Mouse (Mus musculus) intestine, embryonic 14.5 days (tissue): ENCODE measurements around the gene Scrg1. TPM values are rescaled to one million over a fixed set of nuclear protein-coding genes. Genes with fewer than 3 reads are reported as not detected.

Experiments used
- ATAC-seq: fragments of 200-750 bp; cut with Nextera tagmentation; replicated peaks from 2 replicates; pipeline ENCODE4 v1.8.0; 2017; ENCODE audit warnings: low read depth, moderate number of reproducible peaks, moderate TSS enrichment, moderate library complexity; ENCODE audit not compliant: low FRiP score, low TSS enrichment
- DNase-seq: peaks from one replicate; pipeline ENCODE4 v3.0.0-alpha.2; 2018; ENCODE audit warnings: low spot score
- H3K27ac ChIP-seq: fragments of 300-500 bp; sonication (generic); 2 replicates; pipeline ENCODE4 v1.5.1; 2014; ENCODE audit warnings: low read depth, mild to moderate bottlenecking, control low read depth
- H3K27me3 ChIP-seq: fragments of 300-500 bp; sonication (generic); replicated peaks from 2 replicates; pipeline ENCODE4 v1.6.1; 2014; ENCODE audit warnings: low read length, control low read depth; ENCODE audit not compliant: control insufficient read depth, insufficient read depth
- H3K36me3 ChIP-seq: fragments of 300-500 bp; sonication (generic); 2 replicates; pipeline ENCODE4 v1.6.1; 2014; ENCODE audit warnings: low read length, control low read depth; ENCODE audit not compliant: control insufficient read depth, insufficient read depth
- H3K4me1 ChIP-seq: fragments of 300-500 bp; sonication (generic); replicated peaks from 2 replicates; pipeline ENCODE4 v1.6.1; 2014; ENCODE audit warnings: low read length, control low read depth, mixed read lengths; ENCODE audit not compliant: control insufficient read depth, insufficient read depth
- H3K4me2 ChIP-seq: fragments of 300-500 bp; sonication (generic); 2 replicates; pipeline ENCODE4 v1.6.1; 2014; ENCODE audit warnings: low read length
- H3K4me3 ChIP-seq: fragments of 300-500 bp; sonication (generic); 2 replicates; pipeline ENCODE4 v1.5.1; 2014; ENCODE audit warnings: low read depth, low read length, control low read depth, mixed read lengths
- H3K9ac ChIP-seq: fragments of 300-500 bp; sonication (generic); 2 replicates; pipeline ENCODE4 v1.6.1; 2014; ENCODE audit warnings: mild to moderate bottlenecking, low read length
- H3K9me3 ChIP-seq: fragments of 300-500 bp; sonication (generic); 2 replicates; pipeline ENCODE4 v1.6.1; 2016; ENCODE audit warnings: low read length, control low read depth; ENCODE audit not compliant: control insufficient read depth
- WGBS: fragments of 180-500 bp; shearing (Covaris S2); extraction: QIAGEN DNeasy Blood & Tissue Kit; methylation state at CpG from one replicate; pipeline ENCODE4 v1.1.7; 2014; 5-methylcytosine and 5-hydroxymethylcytosine counted together
- polyA plus RNA-seq: library from polyadenylated mRNA; unstranded; fragments of >200 nt; fragmentation: Nextera tagmentation; extraction: Ambion mirVana; gene quantifications from 2 replicates; pipeline ENCODE4 v1.2.1, GENCODE M21; 2014

Scrg1 gene
- polyA plus RNA-seq, 1 experiment from 2014 or later, result 0.54 TPM

- Histone ChIP-seq H3K9ac (no peak overlapping the region), H3K4me2 (no peak overlapping the region), H3K4me3 (no peak overlapping the region), H3K36me3 (no peaks in the 10 kb centered on the region), H3K27me3 (no peaks in the 10 kb centered on the region), H3K9me3 (no peaks in the 10 kb centered on the region), H3K4me1 (no peaks in the 10 kb centered on the region), H3K27ac (no peak overlapping the region)
- DNase-seq (no peak), ATAC-seq (no peak)
- WGBS, result 71% methylated on average over 1 of the region's 1 CpGs
Measured at GRCm38 (mm10) chr8:57462839-57463238, 7.1 kb downstream of the Scrg1 start.

DNA sequence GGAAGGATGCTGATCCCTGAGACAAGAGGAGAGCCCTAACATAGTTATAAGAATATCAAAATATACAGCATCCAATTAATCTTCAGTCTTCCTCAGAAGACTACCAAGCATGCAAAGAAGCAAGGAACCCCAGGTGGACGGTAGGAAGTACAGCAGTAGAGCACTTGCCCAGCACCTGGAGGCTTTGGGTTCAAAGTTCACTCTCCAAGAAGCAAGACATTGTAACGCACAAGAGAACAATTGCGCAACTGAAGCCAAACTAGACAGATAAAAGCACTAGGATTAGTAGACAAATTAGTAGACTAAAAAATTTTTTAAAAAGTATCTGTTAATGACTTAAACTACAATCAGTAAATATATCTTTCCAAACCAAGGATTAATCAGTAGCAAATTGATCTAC, 8.0 kb downstream of the Scrg1 start:
- Histone ChIP-seq H3K9ac (no peak overlapping the region), H3K36me3 (no peaks in the 10 kb centered on the region), H3K4me1 (0 out of 2 replicates have a peak, but pooled peaks cover 3% of the 10 kb centered on the region), H3K9me3 (no peaks in the 10 kb centered on the region), H3K27ac (no peak overlapping the region), H3K4me3 (no peak overlapping the region), H3K4me2 (no peak overlapping the region), H3K27me3 (no peaks in the 10 kb centered on the region)
- ATAC-seq (no peak), DNase-seq (no peak)
- 85% methylated on average over 3 of the region's 3 CpGs for WGBS

GRCm38 (mm10) chr8:57468624-57469023, 12.9 kb downstream of the Scrg1 start:
- Histone ChIP-seq H3K27ac (no peak overlapping the region), H3K4me2 (no peak overlapping the region), H3K9me3 (no peaks in the 10 kb centered on the region), H3K4me3 (no peak overlapping the region), H3K4me1 (0 out of 2 replicates have a peak, but pooled peaks cover 4% of the 10 kb centered on the region), H3K27me3 (no peaks in the 10 kb centered on the region), H3K36me3 (no peaks in the 10 kb centered on the region), H3K9ac (no peak overlapping the region)
- DNase-seq (no peak), ATAC-seq (no peak)
- 40% methylated on average over 5 of the region's 5 CpGs for whole genome bisulfite sequencing

GRCm38 (mm10) chr8:57470863-57471262, 15.1 kb downstream of the Scrg1 start:
- Histone ChIP-seq H3K36me3 (no peaks in the 10 kb centered on the region), H3K4me3 (no peak overlapping the region), H3K9ac (no peak overlapping the region), H3K4me1 (0 out of 2 replicates have a peak, but pooled peaks cover 4% of the 10 kb centered on the region), H3K9me3 (no peaks in the 10 kb centered on the region), H3K4me2 (no peak overlapping the region), H3K27ac (no peak overlapping the region), H3K27me3 (no peaks in the 10 kb centered on the region)
- no peak for ATAC-seq
- WGBS, result 93% methylated on average over 5 of the region's 5 CpGs
- no peak for DNase-seq

- Histone ChIP-seq H3K9ac (no peak overlapping the region), H3K27ac (no peak overlapping the region), H3K4me2 (no peak overlapping the region), H3K9me3 (no peaks in the 10 kb centered on the region), H3K4me1 (0 out of 2 replicates have a peak, but pooled peaks cover 1% of the 10 kb centered on the region), H3K4me3 (no peak overlapping the region), H3K27me3 (no peaks in the 10 kb centered on the region), H3K36me3 (no peaks in the 10 kb centered on the region)
- ATAC-seq (no peak), DNase-seq (no peak)
- 83% methylated on average over 6 of the region's 6 CpGs for WGBS
Measured at GRCm38 (mm10) chr8:57473751-57474150, 18.0 kb downstream of the Scrg1 start.

DNA sequence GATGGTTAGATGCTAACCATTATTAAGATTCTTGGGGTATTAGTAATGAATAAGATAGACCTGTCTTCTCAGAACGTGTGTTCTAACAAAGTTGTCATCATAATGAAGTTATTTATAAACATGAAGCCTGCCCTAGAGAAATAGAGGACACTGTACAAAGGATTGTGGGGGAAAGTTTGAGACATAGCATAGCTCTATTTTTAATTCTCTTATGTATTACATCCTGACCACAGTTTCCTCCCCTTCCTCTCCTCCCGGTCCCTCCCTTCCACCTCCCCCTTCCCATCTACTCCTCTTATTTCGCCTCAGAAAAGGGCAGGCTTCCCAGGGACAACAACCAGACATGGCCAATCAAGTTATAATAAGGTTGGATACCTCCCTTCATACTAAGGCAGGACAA, 22.7 kb downstream of the Scrg1 start:
- H3K9ac ChIP-seq, result no peak overlapping the region
- H3K27me3 ChIP-seq, result no peaks in the 10 kb centered on the region
- 69% methylated on average over 3 of the region's 3 CpGs for WGBS
- ATAC-seq (no peak), DNase-seq (no peak)
- H3K4me3 ChIP-seq, result no peak overlapping the region
- no peak overlapping the region for H3K4me2 ChIP-seq
- peaks cover 18% of the 10 kb centered on the region for H3K36me3 ChIP-seq
- no peaks in the 10 kb centered on the region for H3K9me3 ChIP-seq
- H3K27ac ChIP-seq, result no peak overlapping the region
- H3K4me1 ChIP-seq, result no peaks in the 10 kb centered on the region

GRCm38 (mm10) chr8:57479700-57480099, 24.0 kb downstream of the Scrg1 start:
- Histone ChIP-seq H3K9ac (no peak overlapping the region), H3K9me3 (no peaks in the 10 kb centered on the region), H3K27ac (no peak overlapping the region), H3K27me3 (no peaks in the 10 kb centered on the region), H3K4me1 (no peaks in the 10 kb centered on the region), H3K4me3 (no peak overlapping the region), H3K36me3 (peaks cover 21% of the 10 kb centered on the region), H3K4me2 (no peak overlapping the region)
- ATAC-seq (no peak), DNase-seq (no peak)
- 91% methylated on average over 8 of the region's 8 CpGs for WGBS

DNA sequence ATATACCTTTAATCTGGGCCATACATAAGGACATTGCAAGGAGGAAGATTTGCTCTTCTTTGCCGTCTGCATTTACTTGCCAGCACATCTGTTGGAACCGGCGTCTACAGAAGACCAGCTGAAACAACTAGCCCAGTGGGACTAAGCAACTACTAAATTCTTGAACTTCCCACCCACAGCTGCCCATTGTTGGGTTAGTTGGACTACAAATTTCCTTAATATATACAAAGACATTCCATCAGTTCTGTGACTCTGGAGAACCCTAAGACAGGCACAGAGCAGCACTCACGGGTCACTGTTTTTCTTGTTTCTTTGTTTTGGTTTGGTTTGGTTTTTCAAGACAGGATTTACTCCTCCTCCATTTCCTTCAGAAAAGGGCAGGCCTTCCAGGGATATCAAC, 24.9 kb downstream of the Scrg1 start:
- Histone ChIP-seq H3K36me3 (peaks cover 21% of the 10 kb centered on the region), H3K4me3 (no peak overlapping the region), H3K27me3 (no peaks in the 10 kb centered on the region), H3K4me2 (no peak overlapping the region), H3K27ac (no peak overlapping the region), H3K9me3 (no peaks in the 10 kb centered on the region), H3K4me1 (peaks cover 6% of the 10 kb centered on the region), H3K9ac (no peak overlapping the region)
- 64% methylated on average over 4 of the region's 4 CpGs for WGBS
- ATAC-seq, result no peak
- DNase-seq, result no peak
